Mouse (Mus musculus) neural tube, embryonic 12.5 days (tissue): ENCODE measurements around the gene Rpl13. TPM values are rescaled to one million over a fixed set of nuclear protein-coding genes. Genes with fewer than 3 reads are reported as not detected.

Source experiments
- ATAC-seq: fragments of 200-750 bp; cut with Nextera tagmentation; 2 replicates; pipeline ENCODE4 v1.8.0; 2017; ENCODE audit warnings: low read depth, mild to moderate bottlenecking, moderate TSS enrichment, moderate library complexity; ENCODE audit not compliant: low FRiP score
- H3K27ac ChIP-seq: fragments of 300-500 bp; sonication (generic); 2 replicates; pipeline ENCODE4 v1.5.1; 2016
- H3K27me3 ChIP-seq: fragments of 300-500 bp; sonication (generic); replicated peaks from 2 replicates; pipeline ENCODE4 v1.6.1; 2016; ENCODE audit warnings: mild to moderate bottlenecking
- H3K36me3 ChIP-seq: fragments of 300-500 bp; sonication (generic); 2 replicates; pipeline ENCODE4 v1.6.1; 2016; ENCODE audit warnings: mild to moderate bottlenecking
- H3K4me1 ChIP-seq: fragments of 300-500 bp; sonication (generic); 2 replicates; pipeline ENCODE4 v1.6.1; 2016
- H3K4me2 ChIP-seq: fragments of 300-500 bp; sonication (generic); replicated peaks from 2 replicates; pipeline ENCODE4 v1.6.1; 2016; ENCODE audit warnings: mild to moderate bottlenecking
- H3K4me3 ChIP-seq: fragments of 300-500 bp; sonication (generic); 2 replicates; pipeline ENCODE4 v1.5.1; 2016
- H3K9ac ChIP-seq: fragments of 300-500 bp; sonication (generic); 2 replicates; pipeline ENCODE4 v1.6.1; 2016; ENCODE audit warnings: mild to moderate bottlenecking
- H3K9me3 ChIP-seq: fragments of 300-500 bp; sonication (generic); 2 replicates; pipeline ENCODE4 v1.6.1; 2016; ENCODE audit warnings: mild to moderate bottlenecking
- WGBS: fragments of 180-500 bp; shearing (Covaris S2); methylation state at CpG from one replicate; pipeline ENCODE4 v1.1.7; 2016; 5-methylcytosine and 5-hydroxymethylcytosine counted together
- microRNA-seq: library from miRNA; unstranded; fragments of <30 nt; microRNA quantifications from one replicate; pipeline ENCODE4, GENCODE M21; 2017
- polyA plus RNA-seq: library from polyadenylated mRNA; unstranded; fragments of >200 nt; fragmentation: Nextera tagmentation; extraction: Ambion mirVana; gene quantifications from 2 replicates; pipeline ENCODE4 v1.2.1, GENCODE M21; 2016

Rpl13 gene
- polyA plus RNA-seq, 1 experiment from 2014 or later, result 973 TPM

DNA sequence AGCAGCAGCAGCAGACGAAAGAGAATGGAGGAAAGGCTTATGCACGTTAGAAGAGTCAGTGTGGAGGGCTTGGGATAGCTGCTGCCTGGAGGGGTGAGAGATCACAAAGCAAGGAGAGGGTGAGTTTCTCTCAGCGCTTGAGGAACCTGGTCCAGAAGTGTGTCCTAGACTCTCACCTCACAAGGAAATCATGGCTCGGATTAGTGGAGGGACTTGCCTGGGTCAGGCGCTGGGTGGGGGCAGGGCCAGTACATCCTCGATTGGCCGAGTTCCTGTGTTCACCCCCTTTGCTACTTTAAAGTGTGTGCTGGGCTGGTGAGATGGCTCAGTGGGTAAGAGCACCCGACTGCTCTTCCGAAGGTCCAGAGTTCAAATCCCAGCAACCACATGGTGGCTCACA is 33.7 kb downstream of the Rpl13 start:
- WGBS, result 58% methylated on average over 9 of the region's 9 CpGs
- Histone ChIP-seq H3K9me3 (0 out of 2 replicates have a peak, but pooled peaks cover 3% of the 10 kb centered on the region), H3K4me3 (no peak overlapping the region), H3K9ac (no peak overlapping the region), H3K4me1 (peaks cover 24% of the 10 kb centered on the region), H3K4me2 (peak overlapping the region; percentile 24), H3K27me3 (0 out of 2 replicates have a peak, but pooled peaks cover 4% of the 10 kb centered on the region), H3K36me3 (no peaks in the 10 kb centered on the region), H3K27ac (no peak overlapping the region)
- ATAC-seq, result no peak

- Histone ChIP-seq H3K4me3 (no peak overlapping the region), H3K9me3 (0 out of 2 replicates have a peak, but pooled peaks cover 3% of the 10 kb centered on the region), H3K4me2 (no peak overlapping the region), H3K27me3 (0 out of 2 replicates have a peak, but pooled peaks cover 4% of the 10 kb centered on the region), H3K36me3 (no peaks in the 10 kb centered on the region), H3K27ac (no peak overlapping the region), H3K9ac (no peak overlapping the region), H3K4me1 (peaks cover 24% of the 10 kb centered on the region)
- 81% methylated on average over 9 of the region's 9 CpGs for WGBS
- no peak for ATAC-seq
Observed at GRCm38 (mm10) chr8:123136287-123136686, 34.1 kb downstream of the Rpl13 start.

DNA sequence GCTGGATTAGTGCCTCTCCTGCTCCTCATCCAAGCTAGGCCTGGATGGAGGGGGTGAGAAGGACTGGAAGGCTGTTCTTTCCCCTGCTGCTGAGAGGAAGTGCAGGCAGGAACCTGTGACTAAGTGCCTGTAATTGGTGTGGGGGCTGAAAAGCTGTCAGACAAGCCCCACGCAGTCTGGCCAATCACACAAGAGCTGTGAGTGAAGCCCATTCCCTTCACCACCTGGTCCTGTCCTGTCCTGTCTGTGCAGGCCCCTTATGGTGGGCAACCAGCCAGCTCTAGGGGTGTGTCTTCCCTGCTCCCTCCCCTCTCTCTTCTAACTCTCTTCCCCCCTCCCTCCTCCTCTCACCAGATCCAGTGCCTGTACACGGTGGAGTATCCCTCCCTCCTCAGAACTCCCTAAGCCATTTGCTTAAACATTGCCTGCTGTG is 35.5 kb downstream of the Rpl13 start:
- Histone ChIP-seq H3K4me1 (peaks cover 24% of the 10 kb centered on the region), H3K4me2 (no peak overlapping the region), H3K9me3 (0 out of 2 replicates have a peak, but pooled peaks cover 3% of the 10 kb centered on the region), H3K27me3 (0 out of 2 replicates have a peak, but pooled peaks cover 4% of the 10 kb centered on the region), H3K4me3 (no peak overlapping the region), H3K36me3 (no peaks in the 10 kb centered on the region), H3K27ac (no peak overlapping the region), H3K9ac (no peak overlapping the region)
- peak; percentile 74 for ATAC-seq
- 11% methylated on average over 2 of the region's 2 CpGs for WGBS

DNA sequence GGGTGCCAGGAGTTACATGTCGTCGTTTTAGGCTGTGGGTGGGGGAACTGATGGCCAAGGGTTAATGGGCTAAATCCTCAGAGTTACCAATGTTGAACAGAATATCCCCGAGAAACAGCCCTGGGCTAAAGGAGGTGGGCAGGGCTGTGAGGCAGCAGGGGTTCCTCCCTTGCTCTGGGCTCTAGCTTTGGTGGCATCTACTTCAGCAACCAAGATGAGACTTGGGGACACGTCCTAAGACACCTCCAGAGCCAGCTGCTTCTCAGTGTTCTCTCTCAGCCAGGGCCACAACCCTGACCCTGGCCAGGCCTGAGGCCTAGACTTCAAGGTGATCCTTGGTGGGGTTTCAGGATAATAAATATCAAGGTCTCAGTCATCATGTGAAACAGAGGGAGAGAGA is 36.6 kb downstream of the Rpl13 start:
- 63% methylated on average over 4 of the region's 4 CpGs for WGBS
- no peak for ATAC-seq
- H3K9ac ChIP-seq, result no peak overlapping the region

DNA sequence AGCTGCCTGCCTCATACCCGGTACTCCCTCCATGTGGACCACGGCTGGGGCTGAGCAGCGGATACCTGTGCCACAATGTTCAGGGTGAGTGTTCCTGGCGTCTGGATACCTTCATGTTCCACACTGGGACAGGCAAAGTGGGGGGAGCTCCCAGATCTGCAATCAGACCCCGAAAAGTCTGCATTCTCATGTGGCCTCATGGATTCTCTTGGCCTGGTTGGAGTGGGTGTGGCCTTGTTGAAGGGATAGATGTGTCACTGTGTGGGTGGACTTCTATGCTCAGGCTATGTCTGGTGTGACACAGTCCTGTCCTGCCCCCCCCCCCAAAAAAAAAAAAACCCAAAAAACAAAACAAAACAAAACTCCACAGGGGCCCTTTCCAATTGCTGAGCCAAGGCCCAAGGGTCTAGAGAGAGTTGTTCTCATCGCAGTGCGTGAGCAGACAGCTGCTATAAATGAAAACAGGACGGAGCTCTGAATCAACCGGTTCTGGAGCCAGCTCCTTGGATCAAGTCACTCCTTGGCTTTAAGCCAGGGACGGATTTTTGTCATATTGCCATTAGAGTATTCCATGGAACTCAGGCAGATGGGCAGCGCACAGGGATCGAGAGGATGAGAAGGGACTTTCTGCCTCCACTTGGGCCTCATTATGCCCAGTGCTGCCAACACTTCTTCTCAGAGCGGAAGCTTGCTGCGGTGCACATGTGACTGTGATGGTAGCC is 39.8 kb downstream of the Rpl13 start:
- Histone ChIP-seq H3K9me3 (no peaks in the 10 kb centered on the region), H3K36me3 (no peaks in the 10 kb centered on the region), H3K9ac (no peak overlapping the region), H3K27me3 (no peaks in the 10 kb centered on the region), H3K27ac (no peak overlapping the region), H3K4me3 (no peak overlapping the region), H3K4me2 (no peak overlapping the region), H3K4me1 (peaks cover 11% of the 10 kb centered on the region)
- WGBS, result 85% methylated on average over 14 of the region's 14 CpGs
- ATAC-seq, result no peak

More for the DNA sequence above, 36.6 kb downstream of the Rpl13 start:
- Histone ChIP-seq H3K36me3 (no peaks in the 10 kb centered on the region), H3K4me2 (no peak overlapping the region), H3K4me1 (peaks cover 24% of the 10 kb centered on the region), H3K27ac (no peak overlapping the region), H3K27me3 (0 out of 2 replicates have a peak, but pooled peaks cover 3% of the 10 kb centered on the region), H3K9me3 (no peaks in the 10 kb centered on the region), H3K4me3 (no peak overlapping the region)

- H3K27me3 ChIP-seq, result no peaks in the 10 kb centered on the region
- no peaks in the 10 kb centered on the region for H3K36me3 ChIP-seq
- ATAC-seq, result no peak
- 53% methylated on average over 6 of the region's 6 CpGs for WGBS
- H3K4me1 ChIP-seq, result no peaks in the 10 kb centered on the region
- H3K9me3 ChIP-seq, result no peaks in the 10 kb centered on the region
- H3K9ac ChIP-seq, result no peak overlapping the region
- no peak overlapping the region for H3K27ac ChIP-seq
- H3K4me2 ChIP-seq, result no peak overlapping the region
- H3K4me3 ChIP-seq, result no peak overlapping the region
Observed at GRCm38 (mm10) chr8:123145279-123145678, 43.1 kb downstream of the Rpl13 start.

- H3K4me2 ChIP-seq, result no peak overlapping the region
- no peaks in the 10 kb centered on the region for H3K9me3 ChIP-seq
- 87% methylated on average over 7 of the region's 7 CpGs for WGBS
- no peaks in the 10 kb centered on the region for H3K27me3 ChIP-seq
- H3K36me3 ChIP-seq, result no peaks in the 10 kb centered on the region
- no peak overlapping the region for H3K27ac ChIP-seq
- ATAC-seq, result no peak
- no peak overlapping the region for H3K9ac ChIP-seq
- H3K4me1 ChIP-seq, result no peaks in the 10 kb centered on the region
- no peak overlapping the region for H3K4me3 ChIP-seq
Observed at GRCm38 (mm10) chr8:123146390-123146789, 44.2 kb downstream of the Rpl13 start.

GRCm38 (mm10) chr8:123150737-123151171 is 48.6 kb downstream of the Rpl13 start:
- 69% methylated on average over 9 of the region's 9 CpGs for WGBS
- Histone ChIP-seq H3K4me1 (no peaks in the 10 kb centered on the region), H3K4me3 (no peak overlapping the region), H3K27me3 (no peaks in the 10 kb centered on the region), H3K9ac (no peak overlapping the region), H3K4me2 (no peak overlapping the region), H3K9me3 (no peaks in the 10 kb centered on the region), H3K36me3 (no peaks in the 10 kb centered on the region), H3K27ac (no peak overlapping the region)
- ATAC-seq, result no peak

Small RNA genes within 50 kb of the gene (microRNA-seq; reads per million reads assigned to microRNA genes)
- gene Mir7079, result not detected
- gene Mir7080, result not detected

Other genes with a start within 250 kb of the Rpl13 start
- gene Ankrd11, start 60.1 kb upstream of the Rpl13 start, polyA plus RNA-seq, result 96.8 and 98.8 TPM in 2 replicates
- 60.0 and 61.0 TPM in 2 replicates for gene Spg7, start 39.4 kb upstream of the Rpl13 start, polyA plus RNA-seq
- 0.17 and 0.18 TPM in 2 replicates for gene Cpne7, start 15.0 kb downstream of the Rpl13 start, polyA plus RNA-seq
- 3.5 and 4.0 TPM in 2 replicates for gene Sult5a1, start 56.0 kb downstream of the Rpl13 start, polyA plus RNA-seq
- gene Dpep1, start 83.9 kb downstream of the Rpl13 start, polyA plus RNA-seq, result 0.33 and 0.37 TPM in 2 replicates
- gene Chmp1a, start 110.4 kb downstream of the Rpl13 start, polyA plus RNA-seq, result 145 and 148 TPM in 2 replicates
- 7.0 and 8.5 TPM in 2 replicates for gene Spata33, start 110.5 kb downstream of the Rpl13 start, polyA plus RNA-seq
- gene Cdk10, start 122.5 kb downstream of the Rpl13 start, polyA plus RNA-seq, result 35.6 and 36.1 TPM in 2 replicates
- 3.8 and 4.7 TPM in 2 replicates for gene Spata2l, start 133.9 kb downstream of the Rpl13 start, polyA plus RNA-seq
- gene Zfp276, start 151.8 kb downstream of the Rpl13 start, polyA plus RNA-seq, result 32.9 and 36.0 TPM in 2 replicates
- 40.3 and 51.1 TPM in 2 replicates for gene Vps9d1, start 152.0 kb downstream of the Rpl13 start, polyA plus RNA-seq
- 22.5 and 24.6 TPM in 2 replicates for gene Fanca, start 216.2 kb downstream of the Rpl13 start, polyA plus RNA-seq
- gene Spire2, start 230.4 kb downstream of the Rpl13 start, polyA plus RNA-seq, result 35.6 and 38.3 TPM in 2 replicates